Mouse (Mus musculus) ES-E14 (cell line): ENCODE data around the gene Rps6.

Experiments
- CHD2 ChIP-seq: IDR thresholded peaks from 2 replicates; pipeline ENCODE4 v1.6.1; 2014; ENCODE audit warnings: mild to moderate bottlenecking, low read depth, low read length, inconsistent platforms
- HCFC1 ChIP-seq: IDR thresholded peaks from 2 replicates; pipeline ENCODE4 v1.6.1; 2012; ENCODE audit warnings: low read length, inconsistent platforms, borderline replicate concordance; ENCODE audit not compliant: insufficient read depth
- ZC3H11A ChIP-seq: IDR thresholded peaks from 2 replicates; pipeline ENCODE4 v1.6.1; 2012; ENCODE audit warnings: low read depth, mild to moderate bottlenecking, inconsistent platforms, low read length, borderline replicate concordance
- ZNF384 ChIP-seq: IDR thresholded peaks from 2 replicates; pipeline ENCODE4 v1.6.1; 2012; ENCODE audit warnings: low read depth, low read length, inconsistent platforms

- TF ChIP-seq ZC3H11A: no peak
- TF ChIP-seq ZNF384: no peak
- no peak for TF ChIP-seq CHD2
- no peak for TF ChIP-seq HCFC1
Measured at GRCm38 (mm10) chr4:86902351-86902750, 45.1 kb upstream of the Rps6 start.
